Mouse (Mus musculus): ENCODE results near the gene Gm27179. TPM values are rescaled to one million over a fixed set of nuclear protein-coding genes. Genes with fewer than 3 reads are reported as not detected.
"Not testable (repeated sequence)": the region's sequence is repeated elsewhere in the genome, so short reads cannot be mapped to it uniquely, and the experiment has no call there.

Gene Gm27179
- polyA plus RNA-seq, 1 experiment from 2014 or later: not detected

- H3K36me3 ChIP-seq (ENCODE audit: control insufficient read depth, insufficient read depth, low read length); H3K4me1 ChIP-seq (ENCODE audit: control insufficient read depth, insufficient read depth, low read length); H3K27ac ChIP-seq (ENCODE audit: low read length); H3K4me3 ChIP-seq (ENCODE audit: low read length); H3K9ac ChIP-seq (ENCODE audit: low read depth, low read length); H3K4me2 ChIP-seq (ENCODE audit: low read depth, low read length); H3K9me3 ChIP-seq (ENCODE audit: control insufficient read depth, low read length); ATAC-seq; H3K27me3 ChIP-seq (replicated peaks; ENCODE audit: control insufficient read depth, insufficient read depth, low read length): not testable (repeated sequence)
- no CpG with 5 or more reads among the region's 1 CpGs for WGBS
These were observed 13.9 kb upstream of the Gm27179 start for GRCm38 (mm10) chr14:69526202-69526601.

GRCm38 (mm10) chr14:69523001-69523400 is 10.7 kb upstream of the Gm27179 start:
- not testable (repeated sequence) for H3K9ac ChIP-seq (ENCODE audit: low read depth, low read length); H3K36me3 ChIP-seq (ENCODE audit: control insufficient read depth, insufficient read depth, low read length); H3K4me2 ChIP-seq (ENCODE audit: low read depth, low read length); H3K4me1 ChIP-seq (ENCODE audit: control insufficient read depth, insufficient read depth, low read length); H3K27me3 ChIP-seq (replicated peaks; ENCODE audit: control insufficient read depth, insufficient read depth, low read length); H3K27ac ChIP-seq (ENCODE audit: low read length); H3K4me3 ChIP-seq (ENCODE audit: low read length); H3K9me3 ChIP-seq (ENCODE audit: control insufficient read depth, low read length)
- no CpG with 5 or more reads among the region's 1 CpGs for WGBS
- ATAC-seq: peak; percentile 72

- H3K27me3 ChIP-seq (replicated peaks; ENCODE audit: control insufficient read depth, insufficient read depth, low read length); H3K27ac ChIP-seq (ENCODE audit: low read length); H3K36me3 ChIP-seq (ENCODE audit: control insufficient read depth, insufficient read depth, low read length); H3K4me3 ChIP-seq (ENCODE audit: low read length); H3K4me2 ChIP-seq (ENCODE audit: low read depth, low read length); H3K9me3 ChIP-seq (ENCODE audit: control insufficient read depth, low read length); H3K9ac ChIP-seq (ENCODE audit: low read depth, low read length); H3K4me1 ChIP-seq (ENCODE audit: control insufficient read depth, insufficient read depth, low read length): not testable (repeated sequence)
- no CpG with 5 or more reads among the region's 2 CpGs for WGBS
- peak; percentile 76 for ATAC-seq
These were observed 8.5 kb upstream of the Gm27179 start for GRCm38 (mm10) chr14:69520810-69521209.

GRCm38 (mm10) chr14:69507000-69507399 is 5.3 kb downstream of the Gm27179 start:
- ATAC-seq; H3K4me1 ChIP-seq (ENCODE audit: control insufficient read depth, insufficient read depth, low read length); H3K27me3 ChIP-seq (replicated peaks; ENCODE audit: control insufficient read depth, insufficient read depth, low read length); H3K9me3 ChIP-seq (ENCODE audit: control insufficient read depth, low read length); H3K9ac ChIP-seq (ENCODE audit: low read depth, low read length); H3K27ac ChIP-seq (ENCODE audit: low read length); H3K4me2 ChIP-seq (ENCODE audit: low read depth, low read length); H3K36me3 ChIP-seq (ENCODE audit: control insufficient read depth, insufficient read depth, low read length); H3K4me3 ChIP-seq (ENCODE audit: low read length): not testable (repeated sequence)
- WGBS: no CpG with 5 or more reads among the region's 1 CpGs

- H3K27me3 ChIP-seq (replicated peaks; ENCODE audit: control insufficient read depth, insufficient read depth, low read length); H3K27ac ChIP-seq (ENCODE audit: low read length); H3K4me3 ChIP-seq (ENCODE audit: low read length); H3K4me1 ChIP-seq (ENCODE audit: control insufficient read depth, insufficient read depth, low read length); H3K9me3 ChIP-seq (ENCODE audit: control insufficient read depth, low read length); H3K36me3 ChIP-seq (ENCODE audit: control insufficient read depth, insufficient read depth, low read length); H3K9ac ChIP-seq (ENCODE audit: low read depth, low read length); H3K4me2 ChIP-seq (ENCODE audit: low read depth, low read length): not testable (repeated sequence)
- ATAC-seq: peak; percentile 99
- WGBS: no CpG with 5 or more reads among the region's 29 CpGs
These were observed 9.2 kb downstream of the Gm27179 start, which contains the start of gene Gm16867 for GRCm38 (mm10) chr14:69503174-69503573. Gm16867 (minus strand) TSS chr14:69503362.

- not testable (repeated sequence) for H3K36me3 ChIP-seq (ENCODE audit: control insufficient read depth, insufficient read depth, low read length); H3K27ac ChIP-seq (ENCODE audit: low read length); H3K27me3 ChIP-seq (replicated peaks; ENCODE audit: control insufficient read depth, insufficient read depth, low read length); H3K9me3 ChIP-seq (ENCODE audit: control insufficient read depth, low read length); H3K4me3 ChIP-seq (ENCODE audit: low read length); H3K4me1 ChIP-seq (ENCODE audit: control insufficient read depth, insufficient read depth, low read length); H3K9ac ChIP-seq (ENCODE audit: low read depth, low read length); H3K4me2 ChIP-seq (ENCODE audit: low read depth, low read length)
- no CpG with 5 or more reads among the region's 73 CpGs for whole genome bisulfite sequencing
- ATAC-seq: peak; percentile 58
These were observed 9.8 kb downstream of the Gm27179 start for GRCm38 (mm10) chr14:69502440-69503150.

GRCm38 (mm10) chr14:69496259-69496658 is 16.1 kb downstream of the Gm27179 start:
- not testable (repeated sequence) for H3K9ac ChIP-seq (ENCODE audit: low read depth, low read length); H3K4me1 ChIP-seq (ENCODE audit: control insufficient read depth, insufficient read depth, low read length)

GRCm38 (mm10) chr14:69494946-69495345 is 17.4 kb downstream of the Gm27179 start:
- H3K9ac ChIP-seq (ENCODE audit: low read depth, low read length); H3K4me1 ChIP-seq (ENCODE audit: control insufficient read depth, insufficient read depth, low read length); H3K27me3 ChIP-seq (replicated peaks; ENCODE audit: control insufficient read depth, insufficient read depth, low read length); H3K9me3 ChIP-seq (ENCODE audit: control insufficient read depth, low read length); H3K27ac ChIP-seq (ENCODE audit: low read length); H3K4me3 ChIP-seq (ENCODE audit: low read length); H3K4me2 ChIP-seq (ENCODE audit: low read depth, low read length); ATAC-seq; H3K36me3 ChIP-seq (ENCODE audit: control insufficient read depth, insufficient read depth, low read length): not testable (repeated sequence)
- WGBS: no CpG with 5 or more reads among the region's 2 CpGs

More at GRCm38 (mm10) chr14:69496259-69496658, 16.1 kb downstream of the Gm27179 start:
- not testable (repeated sequence) for H3K9me3 ChIP-seq (ENCODE audit: control insufficient read depth, low read length); H3K36me3 ChIP-seq (ENCODE audit: control insufficient read depth, insufficient read depth, low read length); H3K27ac ChIP-seq (ENCODE audit: low read length); H3K4me3 ChIP-seq (ENCODE audit: low read length); H3K27me3 ChIP-seq (replicated peaks; ENCODE audit: control insufficient read depth, insufficient read depth, low read length); H3K4me2 ChIP-seq (ENCODE audit: low read depth, low read length); ATAC-seq

GRCm38 (mm10) chr14:69494522-69494921 is 17.8 kb downstream of the Gm27179 start:
- H3K9ac ChIP-seq (ENCODE audit: low read depth, low read length); H3K27me3 ChIP-seq (replicated peaks; ENCODE audit: control insufficient read depth, insufficient read depth, low read length); H3K4me2 ChIP-seq (ENCODE audit: low read depth, low read length); H3K27ac ChIP-seq (ENCODE audit: low read length); H3K4me3 ChIP-seq (ENCODE audit: low read length); H3K9me3 ChIP-seq (ENCODE audit: control insufficient read depth, low read length); H3K36me3 ChIP-seq (ENCODE audit: control insufficient read depth, insufficient read depth, low read length); H3K4me1 ChIP-seq (ENCODE audit: control insufficient read depth, insufficient read depth, low read length): not testable (repeated sequence)
- peak; percentile 67 for ATAC-seq
- no CpG with 5 or more reads among the region's 3 CpGs for WGBS

- H3K27me3 ChIP-seq (replicated peaks; ENCODE audit: control insufficient read depth, insufficient read depth, low read length); H3K27ac ChIP-seq (ENCODE audit: low read length); H3K36me3 ChIP-seq (ENCODE audit: control insufficient read depth, insufficient read depth, low read length); H3K9me3 ChIP-seq (ENCODE audit: control insufficient read depth, low read length); H3K4me1 ChIP-seq (ENCODE audit: control insufficient read depth, insufficient read depth, low read length); H3K9ac ChIP-seq (ENCODE audit: low read depth, low read length); H3K4me3 ChIP-seq (ENCODE audit: low read length); H3K4me2 ChIP-seq (ENCODE audit: low read depth, low read length): not testable (repeated sequence)
- ATAC-seq: peak; percentile 76
- WGBS: no CpG with 5 or more reads among the region's 10 CpGs
These were observed 24.3 kb downstream of the Gm27179 start for GRCm38 (mm10) chr14:69488001-69488400.
